Mouse (Mus musculus) kidney, adult 9 months (tissue): Measurements from ENCODE around the gene Syn3.
A peak's percentile ranks its signal among the peaks of the same experiment; 100 is the strongest.

Experiments
- DNase-seq: peaks from one replicate; pipeline ENCODE4 v3.0.0; 2022

Gene Syn3

GRCm38 (mm10) chr10:86025906-86026305 is 472.8 kb downstream of the Syn3 start:
- DNase-seq = no peak

DNA sequence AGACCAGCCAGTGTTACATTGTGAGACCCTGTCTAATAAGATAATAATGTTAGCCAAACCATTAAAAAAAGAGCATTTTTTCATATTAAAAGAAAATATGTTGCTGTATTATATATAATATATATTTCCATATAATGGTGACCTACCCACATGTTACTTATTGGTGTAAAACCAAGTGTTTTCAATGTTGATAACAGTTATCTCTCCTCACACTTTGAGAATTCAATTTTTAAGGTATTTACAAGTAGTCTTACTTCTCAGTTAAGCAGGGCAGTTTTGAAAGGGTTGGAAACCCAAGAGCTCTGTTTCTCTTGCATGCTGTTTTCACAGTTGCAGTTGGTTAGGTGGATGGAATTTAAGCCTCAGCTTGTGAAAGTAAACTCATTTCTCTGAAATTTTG is 475.5 kb downstream of the Syn3 start:
- no peak for DNase-seq

DNA sequence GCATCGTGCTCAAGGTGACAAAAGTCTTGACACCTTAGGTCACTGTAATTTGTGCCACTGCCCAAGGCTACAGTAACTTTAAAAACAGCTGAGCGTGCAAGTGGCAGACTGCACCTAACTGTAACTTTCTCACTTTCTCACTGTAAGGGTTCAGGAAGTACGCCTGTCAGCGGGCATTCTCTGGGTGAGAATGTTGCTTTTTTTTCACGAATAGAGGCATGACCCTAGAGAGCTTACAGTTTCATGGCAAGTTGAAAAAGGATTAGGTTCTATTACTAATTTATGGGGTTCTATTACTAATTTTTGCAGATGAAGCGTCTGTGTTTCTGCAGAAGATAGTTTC is 476.3 kb downstream of the Syn3 start:
- DNase-seq = no peak

DNA sequence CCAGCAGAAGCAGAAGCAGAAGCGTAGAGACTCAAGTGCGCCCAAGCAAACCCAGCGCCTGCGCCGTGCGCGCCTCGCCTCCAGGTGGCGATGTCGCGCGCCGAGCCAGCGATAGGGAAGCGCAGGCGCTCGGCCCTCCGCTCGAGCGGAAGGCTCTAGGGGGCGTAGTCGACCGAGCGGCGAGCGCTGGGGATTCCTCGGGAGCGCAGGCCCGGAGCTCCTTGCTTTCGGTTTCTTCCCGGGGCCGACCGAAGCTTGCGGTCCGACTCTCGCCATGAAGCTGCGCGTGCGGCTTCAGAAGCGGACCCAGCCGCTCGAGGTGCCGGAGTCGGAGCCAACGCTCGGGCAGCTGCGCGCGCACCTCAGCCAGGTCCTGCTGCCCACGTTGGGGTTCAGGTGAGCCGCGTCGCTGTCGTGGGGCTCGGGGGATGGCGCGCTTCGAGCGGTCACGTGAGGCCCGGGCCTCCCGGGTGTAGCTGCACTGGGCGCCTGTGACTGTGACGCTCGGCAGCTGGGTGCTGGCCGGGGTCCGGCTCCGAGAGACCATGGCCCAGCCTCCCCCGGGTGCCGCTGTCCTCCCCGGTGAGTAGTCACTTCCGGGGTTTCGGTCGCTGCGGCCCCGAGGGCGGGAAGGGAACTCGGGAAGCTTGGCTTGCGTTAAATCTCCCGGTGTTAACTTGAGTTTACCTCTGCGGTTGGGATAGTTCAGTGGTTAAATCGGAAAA is 476.8 kb downstream of the Syn3 start, which contains the start of gene Fbxo7:
Gene Fbxo7, plus strand, starts transcription at position 224 of the 725 bp plus-strand sequence.
- peak; percentile 90 for DNase-seq

GRCm38 (mm10) chr10:86021408-86021748 is 477.3 kb downstream of the Syn3 start:
- no peak for DNase-seq

DNA sequence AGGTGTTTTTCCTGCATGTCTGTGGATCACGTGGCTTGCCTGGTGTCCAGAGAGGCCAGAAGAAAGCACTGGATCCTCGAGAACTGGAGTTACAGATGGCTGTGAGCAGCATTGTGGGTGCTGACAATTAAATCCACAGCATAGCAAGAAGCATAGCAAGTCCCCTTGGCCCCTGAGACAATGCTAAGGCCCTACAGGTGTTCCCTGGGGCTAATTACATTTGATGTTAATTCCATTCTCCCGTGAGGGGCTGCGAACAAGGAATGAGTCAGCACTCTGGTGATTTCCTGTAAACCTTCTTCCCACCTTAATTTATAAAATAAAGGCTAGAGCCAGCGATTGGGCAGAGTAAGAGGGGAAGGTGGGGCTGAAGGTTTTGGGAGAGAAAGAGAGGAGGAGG is 479.9 kb downstream of the Syn3 start:
- DNase-seq = no peak

- DNase-seq = no peak
Observed at GRCm38 (mm10) chr10:86017781-86018180, 480.9 kb downstream of the Syn3 start.

- no peak for DNase-seq
Observed at GRCm38 (mm10) chr10:86011781-86012180, 486.9 kb downstream of the Syn3 start, which contains the start of gene Bpifc. Gene Bpifc (minus strand): TSS chr10:86011895.

DNA sequence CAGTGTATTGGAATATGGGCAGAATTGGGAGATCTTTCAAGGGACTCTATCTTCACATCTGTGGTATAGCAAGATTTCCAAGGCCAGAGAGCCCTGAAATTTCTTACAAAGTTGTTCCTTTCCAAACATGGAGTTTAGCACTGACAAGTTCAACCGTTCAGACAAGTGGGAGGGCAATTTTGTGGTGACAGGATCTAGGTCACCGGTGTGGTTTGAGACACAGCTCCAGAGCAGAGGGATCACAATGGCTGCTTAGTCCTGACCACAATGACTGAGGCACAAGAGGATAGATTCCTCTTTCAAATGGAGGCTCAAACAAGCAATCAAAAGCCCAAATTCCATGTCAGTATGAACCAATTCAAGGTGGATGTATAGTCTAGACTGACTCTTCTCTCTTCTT is 487.5 kb downstream of the Syn3 start:
- no peak for DNase-seq

DNA sequence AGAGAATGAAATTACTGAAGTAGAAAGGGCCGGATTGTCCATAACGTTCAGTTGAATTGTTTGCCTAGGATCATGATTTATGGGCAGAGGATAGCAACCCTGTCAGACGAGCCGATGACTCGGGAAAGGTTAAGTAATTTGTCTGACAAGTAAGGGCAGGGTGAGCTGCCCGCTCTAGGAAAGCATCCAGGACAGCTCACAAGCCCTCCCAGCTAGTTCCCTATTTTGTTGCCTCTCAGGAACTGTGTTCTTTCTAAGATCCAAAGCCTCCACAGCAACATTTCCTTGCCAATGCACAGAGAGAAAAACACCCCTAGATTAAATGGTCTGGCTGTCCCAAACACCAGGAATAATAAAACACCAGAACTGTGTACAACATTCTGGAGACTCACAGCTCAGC is 488.1 kb downstream of the Syn3 start:
- DNase-seq = no peak

GRCm38 (mm10) chr10:86009688-86010087 is 489.0 kb downstream of the Syn3 start:
- DNase-seq = no peak

DNA sequence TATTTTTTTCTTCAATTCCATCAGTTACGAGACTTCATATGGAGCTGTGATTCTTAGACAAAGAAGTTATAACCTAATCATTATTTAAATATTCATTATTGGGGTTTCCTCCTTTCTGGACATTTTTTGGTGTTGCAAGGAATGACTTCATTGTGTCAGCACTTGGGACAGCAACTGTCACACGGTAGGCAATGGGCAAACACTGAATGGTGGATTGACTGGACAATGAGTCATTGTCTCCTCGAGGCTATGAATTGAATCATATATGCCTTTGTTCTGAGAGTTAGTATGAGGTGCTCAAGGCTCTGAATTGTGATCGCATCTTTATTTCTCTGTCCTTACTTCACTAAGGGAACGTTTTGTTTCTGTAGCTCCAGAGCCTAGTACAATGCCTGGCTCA is 492.2 kb downstream of the Syn3 start:
- no peak for DNase-seq
